Mouse (Mus musculus) forebrain, postnatal 0 days (tissue): ENCODE data around the gene Myo18a. TPM values are rescaled to one million over a fixed set of nuclear protein-coding genes. Genes with fewer than 3 reads are reported as not detected.

ENCODE experiments used
- ATAC-seq: fragments of 200-750 bp; cut with Nextera tagmentation; 2 replicates; pipeline ENCODE4 v1.8.0; 2017; ENCODE audit warnings: mild to moderate bottlenecking, moderate library complexity
- DNase-seq: peaks from one replicate; pipeline ENCODE4 v3.0.0-alpha.2; 2015
- H3K27ac ChIP-seq: fragments of 300-500 bp; sonication (generic); 2 replicates; pipeline ENCODE4 v1.5.1; 2014; ENCODE audit warnings: low read depth, mild to moderate bottlenecking, antibody characterized with exemption, low read length, moderate library complexity, mixed read lengths
- H3K27me3 ChIP-seq: fragments of 300-500 bp; sonication (generic); 2 replicates; pipeline ENCODE4 v1.6.1; 2014; ENCODE audit warnings: mild to moderate bottlenecking, low read length, mixed read lengths; ENCODE audit not compliant: insufficient read depth
- H3K36me3 ChIP-seq: fragments of 300-500 bp; sonication (generic); 2 replicates; pipeline ENCODE4 v1.6.1; 2014; ENCODE audit warnings: mild to moderate bottlenecking, moderate library complexity; ENCODE audit not compliant: insufficient read depth
- H3K4me1 ChIP-seq: fragments of 300-500 bp; sonication (generic); 2 replicates; pipeline ENCODE4 v1.6.1; 2014; ENCODE audit warnings: antibody characterized with exemption; ENCODE audit not compliant: insufficient read depth
- H3K4me2 ChIP-seq: fragments of 300-500 bp; sonication (generic); 2 replicates; pipeline ENCODE4 v1.6.1; 2014; ENCODE audit warnings: low read depth, mild to moderate bottlenecking, moderate library complexity
- H3K4me3 ChIP-seq: fragments of 300-500 bp; sonication (generic); 2 replicates; pipeline ENCODE4 v1.5.1; 2014; ENCODE audit warnings: low read depth, low read length, mixed read lengths
- H3K9ac ChIP-seq: fragments of 300-500 bp; sonication (generic); 2 replicates; pipeline ENCODE4 v1.6.1; 2014; ENCODE audit warnings: mild to moderate bottlenecking
- H3K9me3 ChIP-seq: fragments of 300-500 bp; sonication (generic); 2 replicates; pipeline ENCODE4 v1.6.1; 2016; ENCODE audit warnings: low read length
- CTCF ChIP-seq: sonication (generic); IDR thresholded peaks from 2 replicates; pipeline ENCODE4 v1.5.1; 2016; ENCODE audit warnings: antibody characterized with exemption, control low read depth, low read depth
- WGBS: fragments of 180-500 bp; shearing (Covaris S2); extraction: QIAGEN DNeasy Blood & Tissue Kit; methylation state at CpG from one replicate; pipeline ENCODE4 v1.1.7; 2014; 5-methylcytosine and 5-hydroxymethylcytosine counted together
- polyA plus RNA-seq: library from polyadenylated mRNA; unstranded; fragments of >200 nt; fragmentation: Nextera tagmentation; extraction: Ambion mirVana; gene quantifications from 2 replicates; pipeline ENCODE4 v1.2.1, GENCODE M21; 2015
- total RNA-seq: library from RNA; depleted of rRNA; stranded (reverse); fragments of >200 nt; gene quantifications from 2 replicates; pipeline ENCODE4 v1.2.3, GENCODE M21; 2014

Myo18a gene
- total and polyA plus RNA-seq, 2 experiments from 2014 or later, result 33.8 to 85.2 TPM

DNA sequence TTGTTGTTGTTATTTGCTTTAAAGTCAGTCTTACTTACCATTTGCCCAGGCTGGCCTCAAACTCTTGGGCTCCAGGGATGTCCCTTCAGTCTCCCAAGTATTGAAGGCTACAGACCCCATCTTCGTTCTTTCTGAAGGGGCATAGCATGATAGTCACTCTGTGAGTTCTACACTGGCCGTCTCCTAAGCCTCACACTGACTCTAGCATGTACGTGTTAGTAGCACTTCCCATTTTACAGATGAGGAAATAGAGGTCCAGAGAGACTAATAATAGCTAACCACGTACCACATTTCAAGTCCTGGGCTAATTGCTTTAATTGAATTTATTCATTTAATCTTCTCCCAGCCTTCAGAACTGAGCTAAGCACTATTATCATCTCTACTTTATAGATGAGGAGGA, 3.0 kb upstream of the Myo18a start:
- Histone ChIP-seq H3K4me1 (peaks cover 10% of the 10 kb centered on the region), H3K27ac (no peak overlapping the region), H3K9ac (no peak overlapping the region), H3K4me2 (no peak overlapping the region), H3K27me3 (peaks cover 3% of the 10 kb centered on the region; the same call in 1 of the 2 replicates), H3K9me3 (no peaks in the 10 kb centered on the region), H3K36me3 (no peaks in the 10 kb centered on the region), H3K4me3 (no peak overlapping the region)
- DNase-seq, result no peak
- whole genome bisulfite sequencing, result 88% methylated on average over 4 of the region's 4 CpGs
- TF ChIP-seq CTCF, result no peak
- no peak for ATAC-seq

DNA sequence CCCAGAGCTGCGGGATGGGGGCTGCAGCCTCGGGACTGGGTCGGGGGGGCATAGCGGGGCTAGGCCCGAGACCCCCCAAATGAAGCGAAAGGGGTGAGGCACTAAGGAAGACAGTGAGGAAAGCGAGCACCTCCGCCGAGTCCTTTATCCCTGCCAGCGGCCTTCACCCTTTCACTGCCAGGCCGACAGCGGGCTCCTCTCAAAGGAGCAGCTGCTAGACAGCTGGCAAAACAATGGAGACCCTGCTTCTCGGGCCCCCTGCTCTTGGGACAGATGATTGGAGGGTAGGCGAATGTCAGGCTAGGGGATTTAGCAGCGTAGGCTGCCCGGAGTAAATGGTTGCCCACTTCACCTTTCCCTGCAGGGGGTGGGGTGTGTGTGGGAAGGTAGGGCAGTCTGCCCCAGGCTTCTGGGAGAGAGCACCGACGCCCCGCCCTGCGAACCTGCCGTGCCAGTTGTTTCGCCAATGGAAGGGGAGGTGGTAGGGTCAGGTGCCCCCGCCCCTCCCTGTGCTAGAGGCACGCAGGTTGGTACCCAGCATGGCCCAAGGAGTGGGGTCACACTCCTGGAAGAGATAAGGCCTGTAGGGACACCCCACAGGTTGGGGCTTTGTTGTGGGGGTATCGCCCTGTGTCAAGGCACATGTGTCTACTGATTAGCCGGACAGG, 761 bp downstream of the Myo18a start:
- no peaks in the 10 kb centered on the region for H3K9me3 ChIP-seq
- H3K4me3 ChIP-seq, result peak overlapping the region; percentile 96
- peak; percentile 62 for ATAC-seq
- DNase-seq, result peak; percentile 72
- H3K9ac ChIP-seq, result peak overlapping the region; percentile 97
- WGBS, result 2% methylated on average over 26 of the region's 26 CpGs
- peak overlapping the region; percentile 84 for H3K27ac ChIP-seq
- peak overlapping the region; percentile 79 for H3K4me2 ChIP-seq
- H3K4me1 ChIP-seq, result peaks cover 23% of the 10 kb centered on the region
- H3K27me3 ChIP-seq, result peaks cover 3% of the 10 kb centered on the region; the same call in 1 of the 2 replicates
- TF ChIP-seq CTCF, result no peak
- no peaks in the 10 kb centered on the region for H3K36me3 ChIP-seq

DNA sequence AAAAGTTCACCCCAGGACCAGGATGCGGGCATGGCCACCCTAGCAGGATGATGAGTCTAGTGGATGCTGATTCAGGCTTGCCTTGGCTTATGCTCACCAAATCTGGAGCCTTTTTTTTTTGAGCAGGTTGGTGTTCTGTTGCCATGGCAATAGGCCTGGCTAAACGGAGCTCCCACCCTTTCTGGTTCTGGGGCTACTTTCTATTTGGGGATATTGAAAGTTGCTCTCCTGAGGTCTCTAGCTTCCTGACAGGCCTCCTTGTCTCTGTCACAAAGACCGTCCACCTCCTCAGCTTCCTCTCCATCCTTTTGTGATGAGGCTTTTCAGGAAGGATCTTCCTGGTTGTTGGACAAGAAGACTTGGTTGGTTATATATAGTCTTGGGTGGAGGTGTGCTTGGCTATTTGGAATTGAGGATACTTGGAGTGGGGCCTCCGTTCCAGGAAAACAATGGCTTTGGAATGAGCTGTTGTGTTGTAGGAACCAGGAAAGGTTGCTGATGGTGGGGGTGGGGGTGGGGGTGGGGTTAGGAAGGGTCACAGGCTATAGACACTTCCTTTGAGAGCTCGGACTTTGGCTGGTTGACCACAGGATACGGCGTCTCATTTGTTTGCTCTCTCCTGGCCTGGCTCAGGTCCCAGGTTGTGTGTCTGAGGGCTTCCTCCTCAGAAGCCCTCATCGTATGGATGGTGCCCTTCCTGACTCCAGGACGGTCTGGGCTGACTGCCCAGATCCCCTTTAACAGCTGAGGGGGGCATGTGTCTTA, 1.8 kb downstream of the Myo18a start:
- Histone ChIP-seq H3K9me3 (no peaks in the 10 kb centered on the region), H3K4me3 (peak overlapping the region; percentile 96), H3K36me3 (no peaks in the 10 kb centered on the region), H3K27me3 (peaks cover 3% of the 10 kb centered on the region; the same call in 1 of the 2 replicates), H3K9ac (peak overlapping the region; percentile 97), H3K27ac (no peak overlapping the region), H3K4me1 (peaks cover 23% of the 10 kb centered on the region), H3K4me2 (peak overlapping the region; percentile 79)
- peak; percentile 53 for DNase-seq
- no peak for TF ChIP-seq CTCF
- ATAC-seq, result no peak
- 53% methylated on average over 9 of the region's 9 CpGs for WGBS

DNA sequence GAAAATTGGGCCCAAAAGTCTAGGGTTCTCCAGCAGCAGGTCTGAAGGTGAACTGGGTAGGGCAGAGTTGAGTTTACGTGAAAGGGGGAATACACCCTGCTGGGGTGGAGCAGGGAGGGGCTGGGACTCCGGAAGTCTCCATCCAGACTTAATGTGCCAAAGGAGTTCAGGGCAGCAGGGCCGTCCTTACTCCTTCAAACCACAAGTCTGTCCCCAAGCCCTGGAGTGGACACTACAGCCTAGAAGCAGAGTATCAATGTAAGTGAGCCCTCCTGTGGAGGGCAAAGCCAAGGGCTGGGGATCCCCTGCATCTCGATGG, 2.4 kb downstream of the Myo18a start:
- ATAC-seq (no peak), DNase-seq (no peak)
- peak overlapping the region; percentile 45; the same call in 1 of the 2 replicates for H3K9ac ChIP-seq
- WGBS, result 46% methylated on average over 4 of the region's 4 CpGs
- no peaks in the 10 kb centered on the region for H3K36me3 ChIP-seq
- no peak overlapping the region for H3K4me3 ChIP-seq
- peaks cover 3% of the 10 kb centered on the region; the same call in 1 of the 2 replicates for H3K27me3 ChIP-seq
- H3K27ac ChIP-seq, result no peak overlapping the region
- no peaks in the 10 kb centered on the region for H3K9me3 ChIP-seq
- peaks cover 23% of the 10 kb centered on the region for H3K4me1 ChIP-seq
- H3K4me2 ChIP-seq, result peak overlapping the region; percentile 79; the same call in 1 of the 2 replicates
- TF ChIP-seq CTCF, result no peak

DNA sequence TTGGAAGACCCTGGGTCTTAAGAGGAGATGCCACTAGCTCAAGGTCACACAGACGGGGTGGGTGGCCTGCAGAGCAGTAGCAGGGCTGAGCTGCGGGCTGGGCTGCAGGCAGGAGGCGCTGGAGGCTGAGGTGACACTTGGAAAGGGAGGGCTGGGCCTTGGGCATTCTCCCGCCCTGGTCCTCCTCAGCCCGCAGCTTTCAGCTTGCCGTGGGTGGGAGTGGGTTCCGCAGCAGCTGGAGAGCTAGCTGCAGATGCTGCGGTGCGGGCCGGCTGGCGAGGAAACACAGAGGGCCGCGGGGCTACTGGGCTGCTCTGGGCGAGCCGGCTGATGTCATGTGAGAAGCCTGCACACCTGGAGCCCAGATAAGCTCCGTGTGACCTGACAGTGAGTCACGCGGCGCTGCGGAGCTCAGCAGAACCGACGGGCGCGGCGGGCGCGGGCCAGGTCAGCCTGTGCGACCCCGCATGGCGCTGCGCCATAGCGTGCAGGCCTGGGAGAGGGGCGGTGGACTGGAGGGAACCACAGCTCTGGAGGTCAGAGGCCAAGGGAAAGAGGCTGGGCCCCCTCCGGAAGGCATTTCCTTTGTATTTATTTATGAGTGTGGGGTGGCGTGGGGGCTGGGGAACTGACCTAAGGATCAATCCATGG, 3.4 kb downstream of the Myo18a start:
- ATAC-seq, result peak; percentile 24; the same call in 1 of the 2 replicates
- no peaks in the 10 kb centered on the region for H3K36me3 ChIP-seq
- TF ChIP-seq CTCF, result peak; percentile 54
- peak overlapping the region; percentile 53 for H3K4me2 ChIP-seq
- DNase-seq, result peak; percentile 15
- peaks cover 23% of the 10 kb centered on the region for H3K4me1 ChIP-seq
- no peaks in the 10 kb centered on the region for H3K27me3 ChIP-seq
- H3K9me3 ChIP-seq, result no peaks in the 10 kb centered on the region
- peak overlapping the region; percentile 21; the same call in 1 of the 2 replicates for H3K27ac ChIP-seq
- WGBS, result 14% methylated on average over 35 of the region's 35 CpGs
- H3K4me3 ChIP-seq, result peak overlapping the region; percentile 23
- peak overlapping the region; percentile 45 for H3K9ac ChIP-seq

DNA sequence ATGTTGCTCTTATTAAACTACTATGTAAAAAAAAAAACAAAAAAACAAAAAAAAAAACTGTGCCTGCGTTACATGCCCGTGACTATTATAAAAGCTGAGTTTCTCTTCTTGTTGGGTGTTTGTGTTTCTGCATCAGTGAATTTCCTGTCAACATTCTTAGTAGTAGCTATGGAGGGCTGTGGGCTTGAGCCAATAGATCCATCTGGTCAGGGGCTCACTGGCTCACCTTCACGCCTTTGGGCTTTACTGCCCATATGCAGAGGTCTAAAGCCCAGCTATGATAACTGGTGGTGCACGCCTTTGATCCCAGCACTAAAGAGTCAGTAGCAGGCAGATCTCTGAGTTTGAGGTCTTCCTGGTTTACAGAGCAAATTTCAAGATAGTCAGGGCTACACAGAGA, 6.5 kb downstream of the Myo18a start:
- Histone ChIP-seq H3K27me3 (no peaks in the 10 kb centered on the region), H3K9ac (no peak overlapping the region), H3K4me3 (no peak overlapping the region), H3K36me3 (no peaks in the 10 kb centered on the region), H3K9me3 (no peaks in the 10 kb centered on the region), H3K27ac (no peak overlapping the region), H3K4me1 (peaks cover 18% of the 10 kb centered on the region), H3K4me2 (no peak overlapping the region)
- WGBS, result 65% methylated on average over 4 of the region's 4 CpGs
- no peak for DNase-seq
- TF ChIP-seq CTCF, result no peak
- no peak for ATAC-seq
